Mouse (Mus musculus): ENCODE results near the gene Oprd1. TPM values are rescaled to one million over a fixed set of nuclear protein-coding genes. Genes with fewer than 3 reads are reported as not detected.

Gene Oprd1
- polyA plus RNA-seq, 1 experiment from 2014 or later, result 1.5 TPM

GRCm38 (mm10) chr4:132119566-132119965, 24.7 kb downstream of the Oprd1 start:
- Histone ChIP-seq H3K9ac (no peak overlapping the region), H3K4me3 (no peak overlapping the region), H3K4me1 (replicated peaks) (0 out of 2 replicates have a peak, but pooled peaks cover 3% of the 10 kb centered on the region), H3K9me3 (replicated peaks) (no peaks in the 10 kb centered on the region; the same call in 1 of the 2 replicates), H3K27ac (ENCODE audit: poor library complexity, severe bottlenecking) (no peak overlapping the region), H3K27me3 (replicated peaks) (peaks cover 22% of the 10 kb centered on the region; the same call in 1 of the 2 replicates), H3K36me3 (no peaks in the 10 kb centered on the region), H3K4me2 (no peak overlapping the region)
- ATAC-seq (ENCODE audit: insufficient number of reproducible peaks, low FRiP score), result no peak
- 59% methylated on average over 9 of the region's 9 CpGs for WGBS

- 76% methylated on average over 4 of the region's 4 CpGs for WGBS
- no peaks in the 10 kb centered on the region for H3K36me3 ChIP-seq
- H3K27ac ChIP-seq (ENCODE audit: poor library complexity, severe bottlenecking), result no peak overlapping the region
- no peak overlapping the region for H3K4me3 ChIP-seq
- no peak overlapping the region for H3K9ac ChIP-seq
- H3K4me2 ChIP-seq, result no peak overlapping the region
- H3K9me3 ChIP-seq (replicated peaks), result no peaks in the 10 kb centered on the region
- peaks cover 12% of the 10 kb centered on the region for H3K4me1 ChIP-seq (replicated peaks)
- H3K27me3 ChIP-seq (replicated peaks), result peaks cover 48% of the 10 kb centered on the region
- ATAC-seq (ENCODE audit: insufficient number of reproducible peaks, low FRiP score), result no peak
Measured at GRCm38 (mm10) chr4:132116315-132116714, 28.0 kb downstream of the Oprd1 start.

GRCm38 (mm10) chr4:132113411-132114095, 30.7 kb downstream of the Oprd1 start:
- H3K9me3 ChIP-seq (replicated peaks), result no peaks in the 10 kb centered on the region
- H3K4me2 ChIP-seq, result peak overlapping the region; percentile 71
- H3K4me1 ChIP-seq (replicated peaks), result peaks cover 12% of the 10 kb centered on the region
- H3K4me3 ChIP-seq, result peak overlapping the region; percentile 40
- peaks cover 54% of the 10 kb centered on the region for H3K27me3 ChIP-seq (replicated peaks)
- ATAC-seq (ENCODE audit: insufficient number of reproducible peaks, low FRiP score), result peak; percentile 42; the same call in 1 of the 2 replicates
- H3K27ac ChIP-seq (ENCODE audit: poor library complexity, severe bottlenecking), result no peak overlapping the region
- peak overlapping the region; percentile 41; the same call in 1 of the 2 replicates for H3K9ac ChIP-seq
- H3K36me3 ChIP-seq, result no peaks in the 10 kb centered on the region
- 28% methylated on average over 53 of the region's 53 CpGs for WGBS

- 78% methylated on average over 4 of the region's 4 CpGs for WGBS
- no peak overlapping the region for H3K9ac ChIP-seq
- H3K4me2 ChIP-seq, result no peak overlapping the region
- no peak overlapping the region for H3K27ac ChIP-seq (ENCODE audit: poor library complexity, severe bottlenecking)
- H3K27me3 ChIP-seq (replicated peaks), result peaks cover 55% of the 10 kb centered on the region
- H3K4me1 ChIP-seq (replicated peaks), result peaks cover 12% of the 10 kb centered on the region
- H3K36me3 ChIP-seq, result no peaks in the 10 kb centered on the region
- H3K4me3 ChIP-seq, result no peak overlapping the region
- ATAC-seq (ENCODE audit: insufficient number of reproducible peaks, low FRiP score), result no peak
- H3K9me3 ChIP-seq (replicated peaks), result no peaks in the 10 kb centered on the region
Measured at GRCm38 (mm10) chr4:132111227-132111626, 33.1 kb downstream of the Oprd1 start.

GRCm38 (mm10) chr4:132108221-132108620, 36.1 kb downstream of the Oprd1 start:
- H3K27me3 ChIP-seq (replicated peaks), result peaks cover 32% of the 10 kb centered on the region
- H3K9ac ChIP-seq, result no peak overlapping the region
- no peak for ATAC-seq (ENCODE audit: insufficient number of reproducible peaks, low FRiP score)
- 92% methylated on average over 7 of the region's 7 CpGs for WGBS
- H3K9me3 ChIP-seq (replicated peaks), result no peaks in the 10 kb centered on the region
- no peak overlapping the region for H3K4me2 ChIP-seq
- H3K4me1 ChIP-seq (replicated peaks), result peaks cover 5% of the 10 kb centered on the region
- H3K27ac ChIP-seq (ENCODE audit: poor library complexity, severe bottlenecking), result no peak overlapping the region
- no peak overlapping the region for H3K4me3 ChIP-seq
- H3K36me3 ChIP-seq, result no peaks in the 10 kb centered on the region

GRCm38 (mm10) chr4:132101152-132101551, 43.1 kb downstream of the Oprd1 start:
- no peak overlapping the region for H3K4me3 ChIP-seq
- H3K27me3 ChIP-seq (replicated peaks), result no peaks in the 10 kb centered on the region
- no peak overlapping the region for H3K4me2 ChIP-seq
- no peaks in the 10 kb centered on the region for H3K36me3 ChIP-seq
- H3K27ac ChIP-seq (ENCODE audit: poor library complexity, severe bottlenecking), result no peak overlapping the region
- WGBS, result 42% methylated on average over 3 of the region's 3 CpGs
- no peak overlapping the region for H3K9ac ChIP-seq
- no peaks in the 10 kb centered on the region for H3K9me3 ChIP-seq (replicated peaks)
- peaks cover 10% of the 10 kb centered on the region for H3K4me1 ChIP-seq (replicated peaks)
- ATAC-seq (ENCODE audit: insufficient number of reproducible peaks, low FRiP score), result no peak

- no peak overlapping the region for H3K4me3 ChIP-seq
- no peaks in the 10 kb centered on the region for H3K27me3 ChIP-seq (replicated peaks)
- no peaks in the 10 kb centered on the region for H3K9me3 ChIP-seq (replicated peaks)
- no peaks in the 10 kb centered on the region for H3K36me3 ChIP-seq
- WGBS, result 70% methylated on average over 5 of the region's 5 CpGs
- peaks cover 10% of the 10 kb centered on the region for H3K4me1 ChIP-seq (replicated peaks)
- no peak overlapping the region for H3K9ac ChIP-seq
- H3K4me2 ChIP-seq, result no peak overlapping the region
- no peak for ATAC-seq (ENCODE audit: insufficient number of reproducible peaks, low FRiP score)
- H3K27ac ChIP-seq (ENCODE audit: poor library complexity, severe bottlenecking), result no peak overlapping the region
Measured at GRCm38 (mm10) chr4:132099548-132099947, 44.7 kb downstream of the Oprd1 start.

- no peak overlapping the region for H3K9ac ChIP-seq
- H3K27ac ChIP-seq (ENCODE audit: poor library complexity, severe bottlenecking), result no peak overlapping the region
- H3K4me1 ChIP-seq (replicated peaks), result peaks cover 10% of the 10 kb centered on the region
- H3K9me3 ChIP-seq (replicated peaks), result no peaks in the 10 kb centered on the region
- ATAC-seq (ENCODE audit: insufficient number of reproducible peaks, low FRiP score), result no peak
- H3K4me3 ChIP-seq, result no peak overlapping the region
- no peaks in the 10 kb centered on the region for H3K27me3 ChIP-seq (replicated peaks)
- H3K4me2 ChIP-seq, result no peak overlapping the region
- WGBS, result 56% methylated on average over 7 of the region's 7 CpGs
- H3K36me3 ChIP-seq, result no peaks in the 10 kb centered on the region
Measured at GRCm38 (mm10) chr4:132095043-132095442, 49.2 kb downstream of the Oprd1 start.

GRCm38 (mm10) chr4:132093928-132094327, 50.4 kb downstream of the Oprd1 start:
- Histone ChIP-seq H3K27ac (ENCODE audit: poor library complexity, severe bottlenecking) (no peak overlapping the region), H3K27me3 (replicated peaks) (no peaks in the 10 kb centered on the region), H3K4me2 (no peak overlapping the region), H3K36me3 (no peaks in the 10 kb centered on the region), H3K4me1 (replicated peaks) (peaks cover 3% of the 10 kb centered on the region), H3K9ac (no peak overlapping the region), H3K9me3 (replicated peaks) (no peaks in the 10 kb centered on the region), H3K4me3 (no peak overlapping the region)
- no peak for ATAC-seq (ENCODE audit: insufficient number of reproducible peaks, low FRiP score)
- 86% methylated on average over 5 of the region's 5 CpGs for WGBS

- Histone ChIP-seq H3K27ac (ENCODE audit: poor library complexity, severe bottlenecking) (no peak overlapping the region), H3K9ac (no peak overlapping the region), H3K4me1 (replicated peaks) (no peaks in the 10 kb centered on the region), H3K27me3 (replicated peaks) (no peaks in the 10 kb centered on the region), H3K36me3 (no peaks in the 10 kb centered on the region), H3K4me2 (no peak overlapping the region), H3K9me3 (replicated peaks) (no peaks in the 10 kb centered on the region), H3K4me3 (no peak overlapping the region)
- WGBS, result 71% methylated on average over 6 of the region's 6 CpGs
- no peak for ATAC-seq (ENCODE audit: insufficient number of reproducible peaks, low FRiP score)
Measured at GRCm38 (mm10) chr4:132093136-132093535, 51.1 kb downstream of the Oprd1 start.

- Histone ChIP-seq H3K4me1 (replicated peaks) (peaks cover 4% of the 10 kb centered on the region), H3K4me2 (no peak overlapping the region), H3K9ac (no peak overlapping the region), H3K36me3 (no peaks in the 10 kb centered on the region), H3K9me3 (replicated peaks) (no peaks in the 10 kb centered on the region), H3K27ac (ENCODE audit: poor library complexity, severe bottlenecking) (no peak overlapping the region), H3K27me3 (replicated peaks) (no peaks in the 10 kb centered on the region), H3K4me3 (no peak overlapping the region)
- no peak for ATAC-seq (ENCODE audit: insufficient number of reproducible peaks, low FRiP score)
- WGBS, result 20% methylated on average over 7 of the region's 7 CpGs
Measured at GRCm38 (mm10) chr4:132088921-132089320, 55.4 kb downstream of the Oprd1 start.

GRCm38 (mm10) chr4:132085114-132085513, 59.2 kb downstream of the Oprd1 start:
- Histone ChIP-seq H3K9ac (no peak overlapping the region), H3K27me3 (replicated peaks) (no peaks in the 10 kb centered on the region), H3K27ac (ENCODE audit: poor library complexity, severe bottlenecking) (no peak overlapping the region), H3K4me2 (no peak overlapping the region), H3K4me1 (replicated peaks) (peaks cover 7% of the 10 kb centered on the region), H3K36me3 (no peaks in the 10 kb centered on the region), H3K4me3 (no peak overlapping the region), H3K9me3 (replicated peaks) (no peaks in the 10 kb centered on the region)
- no peak for ATAC-seq (ENCODE audit: insufficient number of reproducible peaks, low FRiP score)
- 81% methylated on average over 7 of the region's 7 CpGs for WGBS

Measured in heart, embryonic 12.5 days (tissue).